Mouse (Mus musculus) regulatory T cell (primary cell): ENCODE results near the gene Birc6.
"Not testable (repeated sequence)": the region's sequence is repeated elsewhere in the genome, so short reads cannot be mapped to it uniquely, and the experiment has no call there.

Experiments used
- in situ Hi-C: fragments of 300-600 bp; cut with MboI, MseI; formaldehyde crosslinking; loops from one replicate; pipeline ENCODE4 v1.15.1; 2025; ENCODE audit warnings: high pct_unique_total_duplicates

Birc6 gene

GRCm38 (mm10) chr17:74559891-74560290 lies 31.8 kb downstream of the Birc6 start:
- in situ Hi-C loops: no loop called here

- in situ Hi-C loops: no loop called here
Observed at GRCm38 (mm10) chr17:74564151-74564550, 36.1 kb downstream of the Birc6 start.

DNA sequence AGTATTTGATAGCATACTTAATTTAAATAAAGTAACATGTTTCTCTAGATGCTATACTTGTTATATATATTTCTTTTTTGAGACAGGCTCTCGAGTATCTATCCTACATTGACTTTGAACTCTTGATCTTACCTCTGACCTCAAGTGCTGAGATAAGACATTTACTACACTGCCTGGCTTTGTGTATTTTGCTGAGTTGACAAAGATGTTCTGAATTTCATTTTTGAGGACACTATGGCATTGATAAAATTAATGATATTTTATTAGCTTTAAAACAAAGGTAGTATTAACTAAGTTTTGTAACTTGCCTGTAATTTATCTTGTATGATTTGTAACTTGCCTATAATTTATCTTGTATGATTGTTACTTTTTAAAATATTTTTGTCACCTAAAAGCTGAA lies 41.1 kb downstream of the Birc6 start:
- in situ Hi-C loops: no loop called here

- in situ Hi-C loops: no loop called here
Observed at GRCm38 (mm10) chr17:74570585-74570984, 42.5 kb downstream of the Birc6 start.

DNA sequence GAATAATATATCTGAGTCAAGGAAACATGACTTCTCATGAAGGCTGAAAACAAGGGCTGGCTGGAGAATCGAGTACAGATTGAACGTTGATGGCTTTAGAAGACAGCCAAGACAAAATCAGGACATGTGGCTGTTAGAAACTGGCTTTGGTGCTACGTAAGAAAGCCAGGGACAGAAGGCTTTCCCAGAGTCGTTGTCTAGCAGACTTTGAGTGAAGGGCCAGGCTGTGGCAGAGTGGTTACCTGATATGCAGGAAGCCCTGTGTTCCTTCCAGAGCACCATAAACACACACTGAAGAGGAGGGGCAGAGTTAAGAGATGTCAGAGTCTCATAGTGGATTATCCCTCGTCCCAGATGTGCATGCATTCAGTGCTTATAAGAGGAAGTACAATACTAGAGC lies 49.1 kb downstream of the Birc6 start:
- in situ Hi-C loops: no loop called here

DNA sequence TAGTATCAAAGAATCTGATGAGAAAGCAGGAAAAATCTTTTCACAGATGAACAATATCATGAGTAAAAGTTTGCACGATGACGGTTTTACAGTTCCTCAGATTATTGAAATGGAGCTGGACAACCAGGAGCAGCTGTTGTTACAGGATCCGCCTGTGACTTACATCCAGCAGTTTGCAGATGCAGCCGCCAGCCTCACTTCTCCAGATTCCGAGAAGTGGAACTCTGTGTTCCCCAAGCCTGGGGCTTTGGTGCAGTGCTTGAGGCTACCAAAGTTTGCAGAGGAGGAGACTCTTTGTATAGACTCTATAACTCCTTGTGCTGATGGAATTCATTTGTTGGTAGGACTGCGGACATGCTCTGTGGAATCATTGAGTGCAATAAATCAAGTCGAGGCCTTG lies 51.5 kb downstream of the Birc6 start:
- in situ Hi-C loops: no loop called here

DNA sequence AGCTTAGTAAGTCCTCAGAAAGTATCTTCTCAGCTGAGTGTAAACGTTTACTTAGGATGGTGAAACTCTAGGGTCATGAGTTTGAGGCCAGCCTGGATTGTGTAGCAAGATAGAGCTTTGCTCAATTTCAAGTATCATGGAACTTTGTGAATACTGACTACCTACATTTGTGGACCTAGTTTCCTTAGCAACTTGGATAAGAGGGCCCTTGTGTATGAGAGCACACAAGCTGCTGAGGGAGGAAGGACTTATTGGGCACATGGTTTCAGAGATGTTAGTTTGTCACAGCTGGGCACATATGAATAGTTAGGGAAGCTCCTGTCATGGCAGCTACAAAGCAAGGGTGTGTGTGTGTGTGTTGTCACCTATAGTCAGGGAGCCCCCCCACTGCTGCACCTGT lies 52.6 kb downstream of the Birc6 start:
- in situ Hi-C loops: no loop called here

DNA sequence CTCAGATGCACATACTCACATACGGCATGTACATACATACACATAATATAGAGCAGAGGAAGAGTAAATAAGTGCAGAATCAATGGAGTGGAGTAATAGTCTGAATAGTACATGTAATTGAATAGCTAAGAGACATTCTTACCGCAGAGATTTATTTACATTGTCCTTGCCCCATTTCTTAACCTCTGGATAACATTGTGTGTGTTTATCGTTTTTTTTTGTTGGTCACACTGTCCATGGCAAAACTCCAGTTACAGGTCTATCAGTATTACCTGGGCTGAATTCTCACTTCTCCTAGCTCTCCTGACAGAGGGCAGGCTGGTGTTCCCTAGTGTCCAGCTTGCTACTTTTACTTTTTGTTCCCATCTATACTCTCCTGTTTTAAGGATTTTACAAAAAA lies 58.7 kb downstream of the Birc6 start:
- in situ Hi-C loops: no loop called here

- in situ Hi-C loops: no loop called here
Observed at GRCm38 (mm10) chr17:74598908-74599307, 70.8 kb downstream of the Birc6 start.

DNA sequence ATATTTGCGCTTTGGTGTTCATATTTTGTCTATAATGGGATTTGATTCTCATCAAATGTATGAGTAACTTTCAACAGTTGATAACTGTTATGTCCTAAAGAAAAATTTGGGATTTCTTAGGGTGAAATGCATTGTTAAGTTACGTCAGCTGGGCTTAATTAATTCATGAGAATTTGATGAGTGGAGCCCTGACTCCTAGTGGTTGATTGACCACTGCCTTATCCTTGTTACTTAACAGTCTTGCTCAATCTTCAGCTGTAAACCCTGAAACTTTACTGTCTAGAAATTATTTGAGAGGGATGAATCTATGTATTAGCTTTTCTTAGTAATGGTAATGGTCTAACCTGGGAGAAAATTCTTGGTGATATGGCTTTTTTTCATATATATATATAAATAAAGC lies 71.3 kb downstream of the Birc6 start:
- in situ Hi-C loops: no loop called here

DNA sequence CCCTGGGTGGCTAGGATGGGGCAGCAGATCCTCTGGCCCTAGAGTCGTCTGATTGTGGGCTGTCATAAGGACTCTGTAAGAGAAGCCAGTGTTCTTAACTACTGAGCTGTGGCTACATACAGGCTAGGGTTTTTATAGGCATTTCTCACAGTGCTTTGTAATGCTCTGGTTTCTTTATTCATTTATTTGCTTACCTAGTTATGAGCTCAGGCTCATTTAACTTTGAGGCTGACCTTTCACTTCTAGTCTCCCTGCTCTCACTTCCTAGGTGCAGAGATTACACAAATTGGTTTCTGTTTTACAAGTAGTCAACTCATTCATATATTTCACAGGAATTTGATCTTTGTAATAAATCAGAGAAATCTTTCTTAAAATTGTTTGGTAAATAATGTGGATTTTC lies 73.1 kb downstream of the Birc6 start:
- in situ Hi-C loops: loop anchor here (25.0 kb wide), 1 partner anchor 1736 kb away; no protein-coding TSS in a partner anchor

DNA sequence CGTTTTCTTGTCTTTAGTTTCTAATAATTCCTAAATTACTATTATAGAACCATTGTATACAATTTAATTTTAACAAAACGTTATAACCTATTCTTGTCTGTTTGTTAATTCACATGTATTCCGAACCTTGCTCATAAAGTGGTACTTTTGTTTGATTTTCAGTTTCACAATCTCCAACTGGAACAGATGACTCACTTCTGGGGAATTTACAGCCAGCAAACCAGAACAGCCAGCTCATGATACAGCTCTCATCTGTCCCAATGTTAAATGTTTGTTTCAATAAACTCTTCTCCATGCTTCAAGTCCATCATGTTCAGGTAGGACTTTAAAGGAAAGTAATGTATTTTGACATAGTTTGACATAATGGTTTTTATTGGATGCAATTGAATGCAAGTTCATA lies 102.7 kb downstream of the Birc6 start:
- in situ Hi-C loops: no loop called here

DNA sequence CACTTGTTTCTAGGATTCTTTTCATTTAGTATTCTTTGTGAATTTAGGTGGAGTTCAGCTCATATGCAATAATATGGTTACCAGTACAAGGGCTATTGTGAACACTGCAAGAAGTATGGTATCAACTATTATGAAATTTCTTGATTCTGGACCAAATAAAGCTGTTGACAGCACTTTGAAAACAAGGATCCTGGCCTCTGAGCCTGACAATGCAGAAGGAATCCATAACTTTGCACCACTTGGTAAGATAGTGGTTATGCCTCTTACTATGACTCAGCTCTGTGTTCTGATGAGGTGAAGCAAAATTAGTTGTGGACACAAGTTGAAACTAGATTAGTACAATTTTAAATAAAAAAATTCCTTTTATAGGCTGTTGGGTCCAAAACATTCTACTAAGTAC lies 114.3 kb downstream of the Birc6 start:
- in situ Hi-C loops: no loop called here

DNA sequence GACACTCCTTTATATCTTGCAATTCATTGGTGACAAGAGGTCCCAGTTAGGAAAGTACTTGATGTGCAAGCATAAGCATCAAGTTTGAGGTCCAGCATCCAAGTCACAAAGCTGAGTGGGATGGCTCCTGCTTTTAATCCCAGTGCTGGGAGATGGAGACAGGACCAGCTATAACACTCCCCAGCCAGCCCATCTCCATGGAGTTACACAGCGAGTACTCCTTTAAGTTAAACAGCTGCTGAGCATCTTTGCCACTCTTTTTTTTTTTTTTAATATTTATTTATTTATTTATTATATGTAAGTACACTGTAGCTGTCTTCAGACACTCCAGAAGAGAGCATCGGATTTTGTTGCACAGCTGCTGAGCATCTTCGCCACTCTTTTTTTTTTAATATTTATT lies 130.3 kb downstream of the Birc6 start:
- in situ Hi-C loops: no loop called here

GRCm38 (mm10) chr17:74668010-74668409 lies 139.9 kb downstream of the Birc6 start:
- in situ Hi-C loops: no loop called here

DNA sequence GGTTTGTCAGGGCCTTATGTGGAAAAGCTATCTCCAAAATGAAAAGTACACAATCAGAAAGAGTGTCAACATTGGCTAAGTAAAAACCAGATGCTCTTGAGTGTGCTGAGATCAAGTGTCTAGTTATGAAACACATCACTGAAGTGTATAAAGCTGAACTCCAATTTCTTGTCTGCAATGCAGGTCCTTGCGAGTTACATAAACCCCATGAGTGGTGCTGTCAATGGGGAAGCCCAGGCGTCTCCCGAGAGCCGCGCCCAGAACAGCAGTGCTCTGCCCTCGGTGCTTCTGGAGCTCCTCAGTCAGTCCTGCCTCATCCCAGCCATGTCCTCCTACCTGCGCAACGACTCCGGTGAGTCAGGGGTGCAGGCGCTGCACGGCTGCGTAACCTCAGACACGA lies 141.9 kb downstream of the Birc6 start:
- in situ Hi-C loops: no loop called here

DNA sequence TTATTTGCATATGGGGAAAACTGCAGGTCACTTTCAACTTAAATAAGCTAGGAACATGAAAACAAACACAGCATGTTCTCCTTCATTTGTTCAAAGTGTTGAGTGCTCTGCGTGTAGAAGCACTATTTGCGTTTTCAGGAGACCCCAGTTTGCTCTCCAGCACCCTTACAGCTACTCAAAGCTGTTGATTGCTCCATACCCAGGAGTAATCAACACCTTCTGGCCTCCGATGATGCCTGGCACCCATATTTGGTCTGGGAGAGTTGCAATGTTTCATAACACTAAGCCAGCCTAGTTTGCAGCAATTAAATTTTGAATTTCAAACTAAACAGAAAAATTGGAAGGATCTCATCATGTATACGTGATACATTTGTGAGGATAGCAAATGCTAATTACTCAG lies 144.4 kb downstream of the Birc6 start:
- in situ Hi-C loops: no loop called here

DNA sequence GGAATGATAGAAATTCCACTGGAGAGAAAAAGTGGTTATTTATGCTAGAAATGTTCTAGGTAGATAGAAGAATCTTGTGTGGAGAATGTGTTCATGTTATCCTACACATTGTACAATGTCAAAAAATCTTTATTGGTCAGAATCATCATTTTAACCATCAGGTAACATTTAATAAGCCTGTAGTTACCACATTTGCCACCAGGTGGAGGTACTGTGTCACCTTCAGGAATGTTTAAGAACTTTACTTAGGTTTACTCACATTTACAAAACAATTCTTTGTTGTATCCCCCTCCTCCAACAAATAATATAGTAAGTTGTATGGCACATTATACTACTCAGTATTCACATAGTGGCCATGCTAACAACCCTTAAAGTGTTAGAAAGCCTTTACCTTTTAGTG lies 145.2 kb downstream of the Birc6 start:
- in situ Hi-C loops: no loop called here

DNA sequence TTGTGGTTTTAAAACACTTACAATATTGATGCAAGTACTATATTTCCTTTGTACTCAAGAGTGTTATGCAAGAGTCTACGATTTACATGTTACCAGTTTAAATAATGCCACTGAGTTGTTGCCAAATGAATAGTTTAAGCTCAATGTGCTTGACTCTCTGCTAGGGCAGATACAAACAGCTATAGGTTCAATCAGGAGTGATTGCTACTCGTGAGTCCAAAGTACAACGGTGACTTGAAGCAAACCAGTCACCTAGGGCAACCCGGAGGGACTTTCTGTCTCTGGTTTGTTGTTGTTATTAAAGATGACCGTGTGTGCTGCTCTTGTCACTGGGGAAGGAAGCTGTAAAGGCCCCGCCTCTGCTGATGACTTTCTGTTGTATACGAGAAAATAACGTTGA lies 150.0 kb downstream of the Birc6 start:
- in situ Hi-C loops: no loop called here

DNA sequence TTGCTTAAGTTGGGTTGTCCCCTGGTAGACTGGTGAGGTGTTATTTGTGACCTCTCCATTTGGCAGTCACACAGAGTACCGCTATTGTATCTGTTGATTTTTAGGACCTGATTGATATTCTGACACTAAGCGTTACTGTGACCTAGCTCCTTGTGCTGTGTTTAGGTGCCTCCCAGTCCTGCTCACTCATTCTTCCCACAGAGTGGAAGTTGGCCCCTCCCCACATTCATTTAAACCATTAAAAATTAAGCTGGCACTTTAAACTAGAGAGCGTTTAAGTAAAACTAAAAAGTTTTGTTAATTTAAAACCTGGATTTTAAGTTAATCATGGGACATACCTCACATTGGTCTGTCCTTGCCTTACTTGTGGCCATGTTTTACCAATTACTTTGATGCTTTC lies 156.8 kb downstream of the Birc6 start:
- in situ Hi-C loops: no loop called here

DNA sequence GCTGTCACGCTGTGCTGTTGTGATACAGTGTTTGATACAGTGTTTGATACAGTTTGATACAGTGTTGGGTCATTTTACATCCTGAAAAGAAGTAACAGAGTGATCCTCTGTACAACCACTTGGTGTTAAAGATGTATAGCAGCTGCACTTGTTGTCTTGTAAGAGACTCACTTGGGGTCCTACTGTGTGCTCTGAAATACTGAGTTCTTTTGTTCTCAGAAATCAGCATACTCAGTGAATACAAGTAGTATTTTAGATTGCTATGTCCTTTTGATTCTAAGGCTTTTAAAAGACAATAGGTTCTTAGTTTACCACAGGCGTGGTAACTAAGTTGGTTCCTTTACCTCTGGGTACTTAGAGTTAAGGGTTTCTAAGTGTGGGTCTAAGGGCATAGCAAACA lies 160.5 kb downstream of the Birc6 start:
- in situ Hi-C loops: no loop called here

DNA sequence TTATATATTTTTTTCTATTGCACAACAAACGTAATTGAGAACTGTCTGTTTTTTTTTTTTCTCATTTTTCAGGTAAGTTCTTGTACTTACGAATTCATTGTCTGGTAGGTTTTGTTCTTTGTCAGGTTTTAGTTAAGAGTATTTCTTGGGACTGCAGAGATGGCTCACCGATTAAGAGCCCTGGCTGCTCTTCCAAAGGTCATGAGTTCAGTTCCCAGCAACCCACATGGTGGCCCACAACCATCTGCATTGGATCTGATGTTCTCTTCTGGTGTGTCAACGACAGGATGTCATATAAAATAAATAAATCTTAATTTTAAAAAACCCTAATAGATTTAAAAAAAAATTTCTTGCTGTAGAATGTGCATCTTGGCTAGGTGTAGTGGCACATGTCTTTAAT lies 161.3 kb downstream of the Birc6 start:
- in situ Hi-C loops: no loop called here

DNA sequence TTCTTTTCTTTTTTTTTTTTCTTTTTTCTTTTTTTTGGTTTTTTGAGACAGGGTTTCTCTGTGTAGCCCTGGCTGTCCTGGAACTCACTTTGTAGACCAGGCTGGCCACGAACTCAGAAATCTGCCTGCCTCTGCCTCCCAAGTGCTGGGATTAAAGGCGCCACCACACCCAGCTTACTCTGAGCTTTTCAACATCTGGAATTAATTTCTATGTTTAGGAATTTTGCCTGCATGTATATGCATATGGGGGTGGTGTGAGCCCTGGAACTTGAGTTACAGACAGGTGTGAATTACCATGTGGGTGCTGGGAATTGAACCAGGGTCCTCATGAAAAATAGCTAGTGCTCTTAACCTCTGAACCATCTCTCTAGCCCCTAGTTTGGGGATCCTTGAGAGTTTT lies 173.6 kb downstream of the Birc6 start:
- in situ Hi-C loops: not testable (repeated sequence)

GRCm38 (mm10) chr17:74705480-74705879 lies 177.4 kb downstream of the Birc6 start:
- in situ Hi-C loops: no loop called here

GRCm38 (mm10) chr17:74706593-74706992 lies 178.5 kb downstream of the Birc6 start:
- in situ Hi-C loops: no loop called here
